Mouse (Mus musculus) lung, postnatal 36 days (tissue): Measurements from ENCODE around the gene Tespa1.
"Not testable (repeated sequence)": the region's sequence is repeated elsewhere in the genome, so short reads cannot be mapped to it uniquely, and the experiment has no call there.

ENCODE experiments used
- DNase-seq: peaks from one replicate; pipeline ENCODE4 v3.0.0; 2022; ENCODE audit warnings: mixed read lengths

The Tespa1 gene

GRCm38 (mm10) chr10:130363438-130364164 lies 40.9 kb downstream of the Tespa1 start:
- peak; percentile 4 for DNase-seq

GRCm38 (mm10) chr10:130364766-130365165 lies 42.1 kb downstream of the Tespa1 start:
- no peak for DNase-seq

- no peak for DNase-seq
These were observed 45.7 kb downstream of the Tespa1 start for GRCm38 (mm10) chr10:130368384-130368783.

GRCm38 (mm10) chr10:130370005-130370682 lies 47.5 kb downstream of the Tespa1 start:
- DNase-seq, result no peak

GRCm38 (mm10) chr10:130371644-130372043 lies 49.0 kb downstream of the Tespa1 start:
- DNase-seq, result no peak

GRCm38 (mm10) chr10:130372491-130373173 lies 50.0 kb downstream of the Tespa1 start:
- DNase-seq, result no peak

GRCm38 (mm10) chr10:130375145-130375544 lies 52.5 kb downstream of the Tespa1 start:
- no peak for DNase-seq

- no peak for DNase-seq
These were observed 71.6 kb downstream of the Tespa1 start, which contains the start of gene Vmn2r84 for GRCm38 (mm10) chr10:130394232-130394631. Gene Vmn2r84, minus strand, starts transcription at chr10:130394332.

- not testable (repeated sequence) for DNase-seq
These were observed 89.6 kb downstream of the Tespa1 start for GRCm38 (mm10) chr10:130412167-130412698.
